Mouse (Mus musculus) spleen, adult 18-20 months (tissue): ENCODE data around the gene Gins1.
"Not testable (repeated sequence)": the region's sequence is repeated elsewhere in the genome, so short reads cannot be mapped to it uniquely, and the experiment has no call there.

Source experiments
- DNase-seq, 2 experiments: peaks; one replicate each; pipeline ENCODE4 v3.0.0; 2022; ENCODE audit warnings: mixed read lengths in 2 of 2

Gins1 gene

GRCm38 (mm10) chr2:150910295-150910881 lies 5.2 kb downstream of the Gins1 start:
- DNase-seq: no peak

DNA sequence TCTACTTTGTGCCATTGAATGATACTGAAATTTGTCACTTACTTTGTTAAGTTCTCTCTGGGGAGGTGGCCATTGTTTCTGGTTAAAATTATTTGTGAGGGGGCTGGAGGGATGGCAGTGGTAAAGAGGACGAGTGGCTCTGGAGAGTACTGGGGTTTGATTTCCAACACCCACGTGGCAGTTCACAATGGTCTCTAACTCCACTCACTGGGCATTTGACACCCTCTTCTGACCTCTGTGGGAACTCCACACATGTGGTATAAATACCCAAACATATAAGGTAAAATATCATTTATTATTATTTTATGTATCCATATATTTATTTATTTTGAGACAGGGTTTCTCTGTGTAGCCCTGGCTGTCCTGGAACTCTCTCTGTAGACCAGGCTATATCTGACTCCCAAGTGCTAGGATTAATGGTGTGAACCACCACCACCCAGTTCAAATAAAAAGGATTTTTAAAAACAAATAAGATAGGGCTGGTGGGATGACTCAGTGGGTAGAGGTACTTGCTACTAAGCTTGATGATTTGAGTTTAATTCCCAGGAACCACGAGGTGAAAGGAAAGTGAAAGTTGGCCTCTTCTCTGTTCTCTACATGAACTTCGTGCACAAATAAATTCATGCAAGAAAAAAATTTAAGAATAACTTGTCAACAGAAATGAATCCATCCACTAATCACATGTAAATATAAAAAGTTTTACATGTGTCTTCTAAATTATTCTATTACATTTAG lies 9.7 kb downstream of the Gins1 start:
- no peak for DNase-seq

- DNase-seq: no peak
Observed at GRCm38 (mm10) chr2:150915786-150916185, 10.6 kb downstream of the Gins1 start.

DNA sequence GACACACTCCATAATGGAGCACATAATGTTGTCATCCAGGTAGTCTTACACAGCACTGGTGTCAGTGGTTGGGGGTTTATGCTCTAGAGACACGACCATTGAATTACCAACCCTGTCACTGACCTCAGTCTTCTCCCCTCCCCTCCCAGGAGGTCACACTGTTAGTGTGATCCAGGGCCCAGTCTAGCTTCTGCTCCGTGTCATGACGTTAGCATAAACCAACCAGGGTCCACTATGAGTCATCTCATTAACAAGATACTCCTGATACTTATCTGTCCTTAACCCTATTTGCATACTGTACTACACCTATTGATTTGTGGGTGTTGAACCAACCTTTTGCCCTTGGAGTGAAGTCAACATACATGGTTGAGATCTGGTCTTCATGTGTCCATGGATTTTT lies 13.5 kb downstream of the Gins1 start:
- no peak for DNase-seq

- DNase-seq: no peak
Observed at GRCm38 (mm10) chr2:150920543-150920942, 15.3 kb downstream of the Gins1 start.

- DNase-seq: no peak
Observed at GRCm38 (mm10) chr2:150921697-150922096, 16.5 kb downstream of the Gins1 start.

GRCm38 (mm10) chr2:150922165-150922564 lies 17.0 kb downstream of the Gins1 start:
- DNase-seq: no peak

- no peak for DNase-seq
Observed at GRCm38 (mm10) chr2:150923026-150923425, 17.8 kb downstream of the Gins1 start.

DNA sequence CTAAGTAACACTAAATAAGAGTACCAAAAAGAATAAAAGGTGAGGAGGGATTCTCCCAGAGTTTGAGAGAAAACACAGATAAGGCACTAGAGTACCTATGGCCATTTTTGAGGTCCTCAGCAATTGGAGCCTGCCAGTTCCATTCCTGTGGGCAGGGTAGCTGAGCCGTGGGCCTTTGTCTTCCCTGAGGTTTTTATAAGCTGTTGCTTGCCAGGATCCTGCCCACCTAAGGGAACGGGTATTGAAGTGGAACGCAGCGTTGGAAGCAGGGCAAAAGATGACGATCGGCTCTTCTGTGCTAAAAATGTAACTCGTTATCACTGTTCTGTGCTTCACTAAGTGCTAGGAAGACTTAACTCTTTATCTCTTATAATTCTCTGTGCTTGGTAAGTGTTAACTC lies 18.3 kb downstream of the Gins1 start:
- no peak for DNase-seq

DNA sequence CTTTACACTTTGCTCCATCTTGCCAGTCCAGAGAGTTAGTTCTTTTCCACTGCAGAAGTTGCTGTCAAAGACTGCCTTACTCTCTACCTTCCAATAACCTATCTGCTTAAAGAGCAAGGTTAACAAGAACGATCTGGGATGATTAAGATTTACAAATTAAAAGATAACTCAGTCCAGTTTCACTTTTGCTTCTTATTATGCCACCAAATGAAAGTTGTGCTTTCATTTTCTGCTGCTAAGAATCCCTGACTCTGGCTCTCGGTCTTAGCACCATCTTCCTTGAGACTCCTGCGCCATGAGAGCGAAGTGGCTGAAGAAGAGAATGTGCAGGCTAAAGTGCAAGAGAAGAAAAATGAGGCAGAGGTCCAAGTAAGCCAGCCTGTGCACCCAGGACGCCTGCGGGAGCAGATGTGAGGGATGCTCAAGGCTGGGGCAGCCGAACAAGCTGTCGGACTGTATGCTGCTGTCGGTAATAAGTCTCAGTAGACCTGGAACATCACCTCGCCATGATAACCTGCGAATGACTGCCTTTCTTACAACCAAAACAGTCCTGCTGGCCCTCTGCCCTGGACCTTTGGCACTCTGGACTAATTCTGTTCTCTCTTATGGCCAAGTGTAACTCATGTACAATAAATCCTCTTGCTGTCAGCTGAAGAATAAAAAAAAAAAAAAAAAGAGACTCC lies 22.0 kb downstream of the Gins1 start:
- no peak for DNase-seq

GRCm38 (mm10) chr2:150929156-150929555 lies 24.0 kb downstream of the Gins1 start:
- no peak for DNase-seq

DNA sequence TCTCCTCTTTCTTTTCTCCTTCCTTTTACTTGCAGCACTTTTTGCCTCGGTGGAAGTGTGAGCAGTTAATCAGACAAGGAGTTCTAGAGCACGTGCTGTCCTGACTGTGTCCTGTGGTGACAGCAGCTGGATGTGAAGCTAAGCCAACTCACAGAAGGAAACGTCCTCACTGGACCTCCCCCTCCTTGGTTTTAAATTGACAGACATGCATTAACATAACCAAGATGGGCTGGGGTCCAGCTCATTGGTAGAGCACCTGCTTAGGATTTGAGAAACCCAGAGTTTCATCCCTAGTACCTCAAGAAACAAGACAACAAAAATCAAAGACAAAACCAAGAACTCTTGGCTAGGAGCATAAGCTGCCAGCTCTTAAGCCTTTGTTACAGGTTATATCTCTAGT lies 25.6 kb downstream of the Gins1 start:
- no peak for DNase-seq

DNA sequence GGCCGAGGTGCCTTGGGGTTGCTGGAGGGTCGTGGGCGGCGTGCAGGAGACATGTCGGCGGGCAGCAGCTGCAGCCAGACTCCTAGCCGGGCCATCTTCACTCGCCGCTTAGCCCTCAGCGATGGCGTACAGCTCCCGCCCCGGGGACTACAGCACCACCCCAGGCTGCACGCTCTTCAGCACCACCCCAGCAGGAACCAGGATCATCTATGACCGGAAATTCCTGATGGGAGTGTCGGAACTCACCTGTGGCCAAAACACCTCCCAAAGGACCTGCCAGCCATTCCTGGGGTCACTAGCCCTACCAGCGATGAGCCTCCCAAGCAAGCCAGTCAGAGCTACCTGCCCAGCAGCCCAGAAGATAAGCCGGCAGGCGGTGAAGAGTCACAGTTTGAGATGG lies 28.3 kb downstream of the Gins1 start:
- no peak for DNase-seq

- no peak for DNase-seq
Observed at GRCm38 (mm10) chr2:150934659-150935058, 29.5 kb downstream of the Gins1 start.

DNA sequence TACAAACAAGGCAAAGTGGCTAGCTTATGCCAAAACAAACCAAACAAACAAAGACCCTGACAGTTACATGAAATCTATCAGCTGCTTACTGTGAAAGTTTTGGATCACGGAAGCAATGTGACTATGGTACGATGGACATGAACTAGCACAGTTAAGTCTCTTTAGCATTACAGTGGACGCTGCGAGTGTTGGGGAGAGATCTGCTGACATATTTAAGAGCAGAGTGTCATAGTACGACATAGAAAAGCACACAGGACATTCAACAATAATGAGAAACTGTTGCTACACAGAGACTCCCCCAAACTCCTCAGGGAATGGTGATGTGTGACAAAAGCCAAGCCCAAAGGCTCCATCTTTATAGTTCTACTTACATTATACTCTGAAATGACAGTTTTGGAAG lies 38.8 kb downstream of the Gins1 start:
- DNase-seq: no peak

GRCm38 (mm10) chr2:150947341-150947740 lies 42.1 kb downstream of the Gins1 start:
- not testable (repeated sequence) for DNase-seq

DNA sequence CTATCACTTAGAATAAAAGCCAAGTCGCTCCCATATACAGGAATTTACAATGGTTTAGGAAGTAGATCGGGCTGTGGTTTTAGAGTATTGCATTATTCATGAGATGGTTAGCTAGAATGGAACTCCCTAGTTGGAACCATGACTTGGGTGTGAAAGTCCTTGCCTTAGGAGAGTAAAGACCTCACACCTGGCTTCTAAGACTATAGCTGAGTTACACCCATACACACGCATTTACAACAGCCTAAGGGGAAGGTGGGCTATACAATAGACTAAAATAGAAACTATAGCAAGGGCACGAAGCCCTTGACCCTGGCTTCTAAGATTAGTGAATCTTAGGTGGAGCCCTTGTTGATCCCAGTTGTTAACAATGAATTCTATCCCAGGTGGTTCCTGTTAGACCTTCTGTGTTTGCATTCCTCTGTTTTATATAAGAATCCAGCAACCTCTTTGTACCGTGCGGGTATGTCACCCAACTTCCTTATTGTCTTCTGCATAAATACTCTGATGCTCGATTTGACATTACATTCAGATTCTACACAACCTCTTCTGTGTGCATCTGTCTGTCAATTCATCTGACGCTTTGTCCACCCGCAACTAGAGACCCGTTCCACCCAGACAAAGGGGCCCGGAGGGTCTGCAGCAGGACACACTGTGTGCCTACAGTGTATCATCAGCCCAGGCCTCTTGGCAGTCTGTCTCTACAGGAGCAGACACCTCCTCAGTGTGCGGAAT lies 42.8 kb downstream of the Gins1 start:
- DNase-seq: not testable (repeated sequence)

GRCm38 (mm10) chr2:150948786-150949185 lies 43.6 kb downstream of the Gins1 start:
- DNase-seq: no peak

DNA sequence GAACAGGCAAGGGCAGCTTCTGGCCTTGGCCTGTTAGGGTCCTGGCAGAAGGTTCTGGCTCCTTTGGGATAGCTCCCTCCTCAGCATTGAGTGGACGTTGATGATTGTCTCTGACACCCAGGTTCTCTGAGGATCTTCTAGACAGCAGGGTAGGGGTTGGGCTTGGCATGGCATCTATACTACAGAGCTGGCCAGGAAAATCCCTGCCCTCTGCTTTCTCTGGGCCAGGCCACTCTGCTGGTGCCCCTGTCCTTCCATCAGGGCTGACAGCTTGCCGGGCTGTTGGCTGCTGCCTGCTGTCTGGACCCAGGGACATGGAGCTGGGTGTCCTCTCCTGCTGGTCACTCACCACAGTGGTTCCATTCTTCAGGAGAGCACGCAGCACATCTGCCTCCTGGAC lies 44.5 kb downstream of the Gins1 start:
- no peak for DNase-seq

DNA sequence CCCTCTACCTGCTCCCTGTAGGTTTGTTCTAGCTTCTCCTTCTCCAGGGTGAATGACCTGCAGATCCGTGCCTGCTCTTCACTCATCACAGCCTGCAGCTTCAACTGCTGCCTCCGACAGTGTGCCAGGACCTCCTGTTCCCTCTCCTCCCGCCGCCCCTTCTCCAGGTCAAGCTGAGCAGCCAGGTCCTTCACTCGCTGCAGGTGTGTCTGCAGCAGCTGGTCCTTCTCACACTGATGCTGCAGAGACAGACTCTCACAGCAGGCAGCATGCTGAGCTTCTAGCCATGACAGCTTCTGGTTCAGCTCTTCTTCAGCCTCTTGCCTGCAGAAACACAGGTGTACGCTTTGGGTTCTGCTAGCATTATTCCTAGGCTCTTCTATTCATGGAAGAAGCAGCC lies 44.9 kb downstream of the Gins1 start:
- DNase-seq: no peak

DNA sequence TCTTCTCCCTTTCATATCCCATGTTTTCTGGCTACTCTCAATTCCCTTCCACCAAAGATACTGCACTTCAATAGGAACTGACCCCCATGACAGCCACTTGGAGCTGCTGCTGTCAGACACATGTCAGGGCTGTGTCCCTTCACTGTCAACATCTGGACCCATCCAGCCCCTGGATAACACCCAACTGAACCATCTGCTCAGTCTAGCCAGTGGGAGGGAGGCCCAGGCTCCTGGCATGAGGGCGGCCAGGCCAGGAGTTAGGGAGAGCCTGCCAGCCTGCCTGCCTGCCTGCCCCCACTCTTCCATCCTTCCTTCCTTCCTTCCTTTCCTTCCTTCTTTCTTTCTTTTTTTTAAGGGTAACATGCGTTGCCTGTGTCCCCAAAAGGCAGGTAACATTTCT lies 46.0 kb downstream of the Gins1 start:
- DNase-seq: no peak

DNA sequence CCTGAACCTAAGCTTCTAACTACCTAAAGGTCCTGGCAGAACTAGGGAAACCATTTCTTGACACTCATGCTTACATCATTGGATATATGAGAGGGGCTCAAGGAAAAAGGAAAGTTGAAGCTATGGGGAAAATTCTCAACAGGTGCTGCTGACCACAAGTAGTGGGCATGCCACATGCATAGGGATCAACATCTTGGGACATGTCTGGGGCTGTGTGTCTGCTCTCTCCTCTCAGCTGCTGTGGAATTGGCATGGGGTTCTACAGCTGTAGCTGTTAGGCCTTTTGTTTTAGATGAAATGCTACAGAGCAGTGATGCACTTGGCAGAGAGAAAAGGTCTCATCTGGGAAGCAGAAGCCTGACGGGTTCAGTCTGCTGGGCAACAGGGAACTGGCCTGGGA lies 50.7 kb downstream of the Gins1 start:
- no peak for DNase-seq

DNA sequence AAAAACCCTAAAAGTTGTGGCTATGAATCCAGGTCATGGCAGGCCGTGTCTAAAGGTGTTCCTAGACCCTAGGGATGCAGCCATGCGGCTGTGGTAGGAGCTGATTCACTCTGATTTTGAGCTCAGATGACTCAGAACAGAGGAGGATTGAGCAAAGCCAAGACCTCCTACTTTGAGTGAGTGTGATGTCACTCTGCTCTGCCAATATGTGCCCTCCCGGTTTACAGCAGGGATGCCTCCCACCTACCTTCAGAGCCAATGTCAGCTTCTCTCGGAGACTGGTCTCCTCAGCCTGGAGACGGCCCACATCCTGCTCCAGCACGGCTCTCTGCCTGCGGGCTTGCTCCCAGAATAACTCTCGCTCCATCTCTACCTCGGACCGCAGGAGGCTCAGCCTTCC lies 54.3 kb downstream of the Gins1 start:
- DNase-seq: no peak

DNA sequence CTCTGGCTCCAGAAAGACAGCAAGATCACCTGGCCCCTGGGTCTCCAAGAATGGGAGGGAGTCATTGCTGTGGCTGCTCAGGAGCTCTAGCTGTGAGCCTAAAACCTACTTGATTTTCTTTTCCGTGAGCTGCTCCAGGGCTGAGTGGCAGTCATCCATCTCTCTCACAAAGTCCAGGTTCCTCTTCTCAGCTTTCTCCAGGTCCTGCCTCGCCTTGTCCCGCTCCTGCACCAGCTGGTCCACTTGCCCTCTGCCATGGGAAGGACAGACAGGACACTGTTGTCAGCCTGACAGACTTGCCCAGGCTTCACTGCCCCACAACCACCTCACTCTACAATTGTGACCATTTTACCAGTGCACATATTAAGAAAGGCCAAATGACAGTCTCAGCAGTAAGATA lies 58.0 kb downstream of the Gins1 start:
- no peak for DNase-seq
